Mouse (Mus musculus): Measurements from ENCODE around the gene Dlec1. TPM values are rescaled to one million over a fixed set of nuclear protein-coding genes. Genes with fewer than 3 reads are reported as not detected.
A peak's percentile ranks its signal among the peaks of the same experiment; 100 is the strongest.

Dlec1 gene
- polyA plus RNA-seq, 1 experiment from 2014 or later = 0.89 TPM

- Histone ChIP-seq H3K4me3 (replicated peaks) (no peak overlapping the region), H3K4me1 (no peaks in the 10 kb centered on the region), H3K36me3 (no peaks in the 10 kb centered on the region), H3K27ac (no peak overlapping the region), H3K9me3 (no peaks in the 10 kb centered on the region), H3K27me3 (replicated peaks) (no peaks in the 10 kb centered on the region), H3K9ac (no peak overlapping the region), H3K4me2 (no peak overlapping the region)
- WGBS = 84% methylated on average over 11 of the region's 11 CpGs
- no peak for ATAC-seq (ENCODE audit: insufficient read depth, low FRiP score, low read depth)
Measured at GRCm38 (mm10) chr9:119179292-119179691, 77.0 kb downstream of the Dlec1 start.

GRCm38 (mm10) chr9:119181241-119181728 is 79.0 kb downstream of the Dlec1 start:
- no peak overlapping the region for H3K4me2 ChIP-seq
- ATAC-seq (ENCODE audit: insufficient read depth, low FRiP score, low read depth) = no peak; the same call in 1 of the 2 replicates
- H3K4me3 ChIP-seq (replicated peaks) = no peak overlapping the region
- H3K27ac ChIP-seq = no peak overlapping the region
- WGBS = 16% methylated on average over 3 of the region's 3 CpGs
- H3K36me3 ChIP-seq = no peaks in the 10 kb centered on the region
- no peaks in the 10 kb centered on the region for H3K9me3 ChIP-seq
- H3K27me3 ChIP-seq (replicated peaks) = no peaks in the 10 kb centered on the region
- no peak overlapping the region for H3K9ac ChIP-seq
- H3K4me1 ChIP-seq = no peaks in the 10 kb centered on the region

- Histone ChIP-seq H3K9ac (no peak overlapping the region), H3K36me3 (no peaks in the 10 kb centered on the region), H3K4me1 (no peaks in the 10 kb centered on the region), H3K4me2 (no peak overlapping the region), H3K9me3 (no peaks in the 10 kb centered on the region), H3K27me3 (replicated peaks) (no peaks in the 10 kb centered on the region), H3K4me3 (replicated peaks) (no peak overlapping the region), H3K27ac (no peak overlapping the region)
- peak; percentile 60; the same call in 1 of the 2 replicates for ATAC-seq (ENCODE audit: insufficient read depth, low FRiP score, low read depth)
- 32% methylated on average over 11 of the region's 11 CpGs for WGBS
Measured at GRCm38 (mm10) chr9:119192202-119192990, 90.1 kb downstream of the Dlec1 start.

Other genes starting within 250 kb of the Dlec1 start
- gene Ctdspl, start 176.0 kb upstream of the Dlec1 start, polyA plus RNA-seq (2015; fragmentation: Nextera tagmentation; extraction: Ambion mirVana) = 16.7 and 17.4 TPM in 2 replicates
- gene Vill, start 49.7 kb upstream of the Dlec1 start, polyA plus RNA-seq (2015; fragmentation: Nextera tagmentation; extraction: Ambion mirVana) = 31.6 and 33.6 TPM in 2 replicates
- 39.4 and 50.5 TPM in 2 replicates for gene Plcd1, start 9.0 kb upstream of the Dlec1 start, polyA plus RNA-seq (2015; fragmentation: Nextera tagmentation; extraction: Ambion mirVana)
- gene Acaa1b, start 54.6 kb downstream of the Dlec1 start, polyA plus RNA-seq (2015; fragmentation: Nextera tagmentation; extraction: Ambion mirVana) = 1.3 and 2.3 TPM in 2 replicates
- gene Gm47289, start 56.7 kb downstream of the Dlec1 start, polyA plus RNA-seq (2015; fragmentation: Nextera tagmentation; extraction: Ambion mirVana) = not detected in 2 replicates
- not detected in 2 replicates for gene Slc22a13, start 106.6 kb downstream of the Dlec1 start, polyA plus RNA-seq (2015; fragmentation: Nextera tagmentation; extraction: Ambion mirVana)
- gene Oxsr1, start 219.9 kb downstream of the Dlec1 start, polyA plus RNA-seq (2015; fragmentation: Nextera tagmentation; extraction: Ambion mirVana) = 13.3 and 13.5 TPM in 2 replicates
- 116 and 119 TPM in 2 replicates for gene Acaa1a, start 237.2 kb downstream of the Dlec1 start, polyA plus RNA-seq (2015; fragmentation: Nextera tagmentation; extraction: Ambion mirVana)
- 32.4 and 34.7 TPM in 2 replicates for gene Myd88, start 238.9 kb downstream of the Dlec1 start, polyA plus RNA-seq (2015; fragmentation: Nextera tagmentation; extraction: Ambion mirVana)

Measured in stomach, embryonic 15.5 days (tissue).